In the genomic region with DNA sequence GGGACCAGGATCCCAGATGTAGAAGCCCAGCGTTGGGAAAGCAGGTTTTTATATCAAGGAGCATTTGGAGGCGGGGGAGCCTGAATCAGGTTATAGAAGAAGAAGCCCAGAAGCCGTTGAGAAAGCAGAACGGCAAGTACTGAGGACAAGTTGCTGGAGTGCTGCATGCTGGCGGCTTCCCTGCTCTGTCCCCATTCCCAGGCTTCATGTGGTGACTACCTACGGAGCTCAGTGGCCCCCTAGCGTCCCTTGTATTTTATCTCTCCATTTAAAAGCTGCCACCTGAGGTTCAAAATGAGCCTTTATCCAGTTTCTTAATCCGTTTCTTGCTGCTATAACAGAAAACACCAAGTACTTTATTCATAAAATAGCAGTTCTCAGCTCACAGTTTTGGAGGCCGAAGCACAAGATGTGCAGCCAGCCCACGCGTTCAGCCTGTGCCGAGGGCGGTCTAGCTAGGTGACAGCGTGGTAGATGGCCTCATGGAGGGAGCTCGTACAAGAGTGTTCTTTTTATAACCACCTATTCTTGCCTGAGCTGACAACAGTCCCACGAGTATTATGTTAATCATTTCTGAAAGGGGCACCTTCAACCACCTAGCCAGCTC, we compare ENCODE assay signal across 10 mouse cellular contexts. TPM values are rescaled to one million over a fixed set of nuclear protein-coding genes. Genes with fewer than 3 reads are reported as not detected.
DNase-seq lines count a peak whose midpoint lies in the region; ATAC-seq and TF ChIP-seq lines count a peak whose summit lies in the region.
"Had no signal": no experiment of that assay in that cellular context is flagged by ENCODE, and none has a peak within 500 bp of the region (broad histone marks: within the 10 kb centered on the region; RNA-seq: fewer than 3 reads in every experiment).

No protein-coding gene starts in this region.

- H3K4me3 ChIP-seq in liver, embryonic 14.5 days (ENCODE audit: insufficient read depth in 1 of 2, low read depth in 2 of 2, low read length in 2 of 2): no peak overlapping the region
- H3K4me3 ChIP-seq in liver, postnatal 0 days (ENCODE audit: low read depth, low read length): no peak overlapping the region
- H3K4me3 ChIP-seq in ES-E14 (ENCODE audit: insufficient read depth in 1 of 2, low read depth in 1 of 2, low read length in 2 of 2, poor library complexity in 1 of 2, severe bottlenecking in 1 of 2): no peak overlapping the region
- H3K4me3 ChIP-seq: limb, embryonic 13.5 days; neural tube, embryonic 12.5 days had no signal

- no peak for ATAC-seq in liver, embryonic 14.5 days (ENCODE audit: insufficient read depth)
- ATAC-seq in liver, postnatal 0 days: no peak

- H3K36me3 ChIP-seq in liver, embryonic 14.5 days (replicated peaks; ENCODE audit: control insufficient read depth, insufficient read depth, low read depth): no peaks in the 10 kb centered on the region
- H3K36me3 ChIP-seq in liver, postnatal 0 days (replicated peaks; ENCODE audit: insufficient read depth, low read length): no peaks in the 10 kb centered on the region
- H3K36me3 ChIP-seq in ES-E14 (ENCODE audit: control insufficient read depth, insufficient read depth, low read length, poor library complexity, severe bottlenecking): no peaks in the 10 kb centered on the region
- H3K36me3 ChIP-seq: limb, embryonic 13.5 days; neural tube, embryonic 12.5 days had no signal

- no peak overlapping the region for H3K4me2 ChIP-seq in liver, embryonic 14.5 days (ENCODE audit: low read depth)
- no peak overlapping the region for H3K4me2 ChIP-seq in liver, postnatal 0 days (ENCODE audit: low read depth, low read length)
- H3K4me2 ChIP-seq: limb, embryonic 13.5 days; neural tube, embryonic 12.5 days had no signal

- peak; percentile 15; the same call in 1 of the 2 replicates for TF ChIP-seq CTCF in liver, embryonic 14.5 days (IDR thresholded peaks at IDR 0.05; ENCODE audit: low read depth)
- TF ChIP-seq CTCF in liver, postnatal 0 days (IDR thresholded peaks at IDR 0.05; ENCODE audit: low read depth): no peak; the same call in 1 of the 2 replicates

- TF ChIP-seq EP300 in liver, embryonic 14.5 days (IDR thresholded peaks at IDR 0.05; ENCODE audit: low read depth): no peak
- TF ChIP-seq EP300 in liver, postnatal 0 days (IDR thresholded peaks at IDR 0.05; ENCODE audit: low read depth): no peak

- peak; percentile 63 to 70 for DNase-seq in frontal cortex, adult 2 months (ENCODE audit: extremely low spot score in 1 of 2, low spot score in 1 of 2)
- DNase-seq in frontal cortex, postnatal 25 days (ENCODE audit: low spot score in 2 of 2): no peak
- DNase-seq in liver, embryonic 14.5 days (ENCODE audit: low read depth in 3 of 3, low spot score in 3 of 3): no peak
- DNase-seq in liver, postnatal 0 days: no peak
- peak; percentile 9 for DNase-seq in ES-E14 (ENCODE audit: low read depth, low spot score)
- DNase-seq in left cerebral cortex, adult 9 months (ENCODE audit: low spot score in 2 of 2): peak; percentile 45 to 61
- DNase-seq in spleen, postnatal 36 days (ENCODE audit: low spot score in 2 of 2): no peak
- DNase-seq: cerebellum, postnatal 14 days had no signal

- H3K9ac ChIP-seq in liver, embryonic 14.5 days (replicated peaks): no peak overlapping the region
- H3K9ac ChIP-seq in liver, postnatal 0 days (replicated peaks): no peak overlapping the region
- H3K9ac ChIP-seq in ES-E14 (ENCODE audit: insufficient read depth, low read depth, low read length, poor library complexity, severe bottlenecking): no peak overlapping the region
- H3K9ac ChIP-seq: limb, embryonic 13.5 days; neural tube, embryonic 12.5 days had no signal

- H3K27me3 ChIP-seq in liver, embryonic 14.5 days (ENCODE audit: control insufficient read depth, insufficient read depth, low read length): no peaks in the 10 kb centered on the region
- H3K27me3 ChIP-seq in liver, postnatal 0 days (ENCODE audit: insufficient read depth, low read length): no peaks in the 10 kb centered on the region
- H3K27me3 ChIP-seq: limb, embryonic 13.5 days; neural tube, embryonic 12.5 days had no signal

- 70% methylated on average over 16 of the region's 16 CpGs for WGBS in liver, embryonic 14.5 days (ENCODE audit: insufficient replicate concordance)
- WGBS in liver, postnatal 0 days (ENCODE audit: insufficient replicate concordance): 72% methylated on average over 16 of the region's 16 CpGs

- no peak overlapping the region for H3K27ac ChIP-seq in liver, embryonic 14.5 days
- no peak overlapping the region for H3K27ac ChIP-seq in liver, postnatal 0 days (ENCODE audit: low read depth)
- no peak overlapping the region for H3K27ac ChIP-seq in ES-E14 (ENCODE audit: insufficient read depth, low read depth, low read length, poor library complexity, severe bottlenecking)
- H3K27ac ChIP-seq: limb, embryonic 13.5 days; neural tube, embryonic 12.5 days had no signal

- in situ Hi-C loops in ES-E14 (cut with MboI; ENCODE audit: low sequenced_read_pairs in 2 of 2, unreplicated experiment in 2 of 2): no loop called here

- no peaks in the 10 kb centered on the region for H3K9me3 ChIP-seq in liver, embryonic 14.5 days (ENCODE audit: control insufficient read depth, low read length)
- H3K9me3 ChIP-seq in liver, postnatal 0 days (ENCODE audit: low read length): no peaks in the 10 kb centered on the region
- H3K9me3 ChIP-seq in ES-E14 (ENCODE audit: control insufficient read depth, insufficient read depth, low read depth, low read length): no peaks in the 10 kb centered on the region
- H3K9me3 ChIP-seq: limb, embryonic 13.5 days; neural tube, embryonic 12.5 days had no signal

- H3K4me1 ChIP-seq in liver, embryonic 14.5 days (replicated peaks; ENCODE audit: control insufficient read depth in 2 of 2, insufficient read depth in 2 of 2, low read length in 1 of 2): peaks cover 8 to 16% of the 10 kb centered on the region in 2 experiments
- H3K4me1 ChIP-seq in liver, postnatal 0 days (ENCODE audit: insufficient read depth): peaks cover 23% of the 10 kb centered on the region
- 0 out of 4 replicates have a peak, but pooled peaks cover 0 to 1% of the 10 kb centered on the region in 2 experiments for H3K4me1 ChIP-seq in ES-E14 (ENCODE audit: control insufficient read depth in 2 of 2, insufficient read depth in 2 of 2, low read length in 2 of 2, poor library complexity in 1 of 2)
- H3K4me1 ChIP-seq: neural tube, embryonic 12.5 days had no signal

TF ChIP-seq in ES-E14, 5 proteins besides CTCF, POLR2A, EP300 and RAD21:
- TF ChIP-seq ZC3H11A (IDR thresholded peaks at IDR 0.05; ENCODE audit: borderline replicate concordance, low read depth, low read length) (no peak), HCFC1 (IDR thresholded peaks at IDR 0.05; ENCODE audit: borderline replicate concordance, insufficient read depth, low read length) (no peak), ZNF384 (IDR thresholded peaks at IDR 0.05; ENCODE audit: low read depth, low read length) (no peak), MAFK (IDR thresholded peaks at IDR 0.05; ENCODE audit: insufficient read depth, low read depth, low read length) (no peak), CHD2 (IDR thresholded peaks at IDR 0.05; ENCODE audit: low read depth, low read length) (no peak)
TF ChIP-seq in ES-E14: peak in this region for 0.

RNA-seq across cellular contexts. Expression of a gene that starts 54.2 kb away (rescaled TPM):
- 30.6 and 35.0 TPM in 2 replicates for polyA plus RNA-seq in frontal cortex, adult 2 months (2012; rRNA removed)
- 23.5 and 26.2 TPM in 2 replicates for polyA plus RNA-seq in liver, embryonic 14.5 days (2012; rRNA removed)
- polyA plus RNA-seq in liver, embryonic 14.5 days (2014; fragmentation: Nextera tagmentation; extraction: Ambion mirVana): 40.5 and 43.5 TPM in 2 replicates
- 19.1 and 20.7 TPM in 2 replicates for polyA plus RNA-seq in liver, postnatal 0 days (2015; fragmentation: Nextera tagmentation; extraction: Ambion mirVana)
- total RNA-seq in ES-E14 (2012; rRNA removed): 15.3 and 19.9 TPM in 2 replicates

Comparison
In these comparisons a context has a peak if more than half of its experiments do, and no peak if none do; other contexts are left out.
1. DNase-seq: peak in frontal cortex, adult 2 months (2 of 2), ES-E14 (single experiment) and left cerebral cortex, adult 9 months (2 of 2); none in frontal cortex, postnatal 25 days (0 of 2), liver, embryonic 14.5 days (0 of 3), liver, postnatal 0 days (single experiment) and spleen, postnatal 36 days (0 of 2).